Comparison of ENCODE assay signal across 24 mouse cellular contexts in the genomic region with DNA sequence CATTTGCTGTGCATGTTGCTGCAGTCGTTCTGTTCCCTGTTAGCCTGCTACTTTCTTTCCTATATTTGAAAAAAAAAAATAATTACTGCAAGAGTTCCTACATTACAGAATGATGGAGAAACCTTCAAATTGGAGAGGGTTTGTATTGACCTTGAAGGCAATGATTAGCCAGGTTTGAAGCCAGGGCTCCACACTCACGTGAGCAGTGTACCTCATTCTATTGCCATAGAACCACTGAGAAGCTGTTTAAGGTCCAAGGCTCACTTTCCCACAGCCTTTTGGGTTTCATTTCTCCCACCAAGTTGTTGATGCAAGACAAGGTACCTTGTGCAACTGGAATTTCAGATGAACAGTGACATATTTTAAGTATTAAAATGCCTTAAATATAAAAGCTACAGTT.
DNase-seq lines count a peak whose midpoint lies in the region; ATAC-seq lines count a peak whose summit lies in the region.
"Had no signal": no experiment of that assay in that cellular context is flagged by ENCODE, and none has a peak within 500 bp of the region (broad histone marks: within the 10 kb centered on the region; RNA-seq: fewer than 3 reads in every experiment).

No protein-coding gene starts in this region.

- H3K4me2 ChIP-seq in intestine, embryonic 16.5 days (ENCODE audit: low read depth, low read length), result 0 out of 2 replicates have a peak overlapping the region, but pooled peaks have one; percentile 1
- H3K4me2 ChIP-seq in liver, embryonic 16.5 days (ENCODE audit: low read depth, low read length), result peak overlapping the region; percentile 30; the same call in 1 of the 2 replicates
- no peak overlapping the region for H3K4me2 ChIP-seq in hindbrain, embryonic 12.5 days (replicated peaks)
- H3K4me2 ChIP-seq: embryonic facial prominence, embryonic 15.5 days; heart, embryonic 13.5 days; lung, embryonic 15.5 days; midbrain, embryonic 11.5 days; neural tube, embryonic 12.5 days had no signal

- no peaks in the 10 kb centered on the region for H3K9me3 ChIP-seq in intestine, embryonic 16.5 days (ENCODE audit: control insufficient read depth, low read length)
- no peaks in the 10 kb centered on the region for H3K9me3 ChIP-seq in liver, embryonic 16.5 days (replicated peaks; ENCODE audit: control insufficient read depth, low read length)
- no peaks in the 10 kb centered on the region for H3K9me3 ChIP-seq in hindbrain, embryonic 12.5 days (replicated peaks)
- H3K9me3 ChIP-seq: embryonic facial prominence, embryonic 15.5 days; forebrain, embryonic 10.5 days; heart, embryonic 13.5 days; lung, embryonic 15.5 days; neural tube, embryonic 12.5 days had no signal

- no peaks in the 10 kb centered on the region for H3K4me1 ChIP-seq in intestine, embryonic 16.5 days (ENCODE audit: control insufficient read depth, insufficient read depth, low read length)
- no peaks in the 10 kb centered on the region for H3K4me1 ChIP-seq in liver, embryonic 16.5 days (ENCODE audit: control insufficient read depth, low read depth, low read length)
- no peaks in the 10 kb centered on the region for H3K4me1 ChIP-seq in hindbrain, embryonic 12.5 days
- H3K4me1 ChIP-seq: embryonic facial prominence, embryonic 15.5 days; forebrain, embryonic 10.5 days; heart, embryonic 13.5 days; lung, embryonic 15.5 days; neural tube, embryonic 12.5 days had no signal

- no peak overlapping the region for H3K4me3 ChIP-seq in intestine, embryonic 16.5 days (ENCODE audit: low read length)
- no peak overlapping the region for H3K4me3 ChIP-seq in liver, embryonic 16.5 days (ENCODE audit: low read depth, low read length)
- no peak overlapping the region for H3K4me3 ChIP-seq in hindbrain, embryonic 12.5 days
- H3K4me3 ChIP-seq: embryonic facial prominence, embryonic 15.5 days; forebrain, embryonic 10.5 days; heart, embryonic 13.5 days; layer of hippocampus, adult 2 months; left cerebral cortex, adult 2 months; lung, embryonic 15.5 days; neural tube, embryonic 12.5 days had no signal

- WGBS in intestine, embryonic 16.5 days, result 55% methylated on average over 2 of the region's 2 CpGs
- WGBS in liver, embryonic 16.5 days (ENCODE audit: insufficient replicate concordance), result 44% methylated on average over 2 of the region's 2 CpGs
- 89% methylated on average over 2 of the region's 2 CpGs for WGBS in hindbrain, embryonic 12.5 days

- ATAC-seq in intestine, embryonic 16.5 days, result peak; percentile 79
- ATAC-seq in liver, embryonic 16.5 days (ENCODE audit: low read depth), result peak; percentile 71
- ATAC-seq in hindbrain, embryonic 12.5 days (ENCODE audit: low FRiP score), result no peak
- ATAC-seq: activated CD4-positive, CD25-positive, alpha-beta regulatory T cell, adult 4 months; hindbrain, embryonic 16.5 days; Patski had no signal

- intact Hi-C loops in gastrocnemius, postnatal 14 days (cut with DNase I; ENCODE audit: low total_unique reads), result no loop called here

- DNase-seq in kidney, adult 8-10 months, result peak; percentile 51 to 58
- DNase-seq in kidney, postnatal 25 days, result peak; percentile 32 to 61
- no peak for DNase-seq in adipocyte (ENCODE audit: low spot score)
- no peak for DNase-seq in left cerebral cortex, adult 18-20 months (ENCODE audit: low spot score in 2 of 2)
- DNase-seq in gastrocnemius, postnatal 14 days, result no peak
- DNase-seq: adrenal gland, postnatal 36 days; cerebellum, adult 9-10 months; heart, postnatal 36 days; right cerebral cortex, postnatal 4 days had no signal

- H3K27me3 ChIP-seq in intestine, embryonic 16.5 days (replicated peaks; ENCODE audit: control insufficient read depth, insufficient read depth, low read length), result no peaks in the 10 kb centered on the region
- H3K27me3 ChIP-seq in liver, embryonic 16.5 days (ENCODE audit: control insufficient read depth, insufficient read depth, low read depth, low read length), result no peaks in the 10 kb centered on the region
- no peaks in the 10 kb centered on the region for H3K27me3 ChIP-seq in hindbrain, embryonic 12.5 days
- H3K27me3 ChIP-seq: embryonic facial prominence, embryonic 15.5 days; heart, embryonic 13.5 days; lung, embryonic 15.5 days; neural tube, embryonic 12.5 days; Patski had no signal

- H3K27ac ChIP-seq in intestine, embryonic 16.5 days (ENCODE audit: low read length), result peak overlapping the region; percentile 73
- H3K27ac ChIP-seq in liver, embryonic 16.5 days (ENCODE audit: low read length), result peak overlapping the region; percentile 73; the same call in 1 of the 2 replicates
- no peak overlapping the region for H3K27ac ChIP-seq in hindbrain, embryonic 12.5 days
- H3K27ac ChIP-seq: embryonic facial prominence, embryonic 15.5 days; forebrain, embryonic 10.5 days; heart, embryonic 13.5 days; layer of hippocampus, adult 2 months; left cerebral cortex, adult 2 months; lung, embryonic 15.5 days; macrophage; neural tube, embryonic 12.5 days had no signal

- no peak overlapping the region for H3K9ac ChIP-seq in intestine, embryonic 16.5 days (ENCODE audit: low read depth, low read length)
- no peak overlapping the region for H3K9ac ChIP-seq in liver, embryonic 16.5 days (ENCODE audit: low read depth, low read length)
- H3K9ac ChIP-seq in hindbrain, embryonic 12.5 days, result no peak overlapping the region
- H3K9ac ChIP-seq: embryonic facial prominence, embryonic 15.5 days; heart, embryonic 13.5 days; lung, embryonic 15.5 days; neural tube, embryonic 12.5 days had no signal

- H3K36me3 ChIP-seq in intestine, embryonic 16.5 days (ENCODE audit: control insufficient read depth, insufficient read depth, low read length), result no peaks in the 10 kb centered on the region
- no peaks in the 10 kb centered on the region for H3K36me3 ChIP-seq in liver, embryonic 16.5 days (ENCODE audit: control insufficient read depth, insufficient read depth)
- H3K36me3 ChIP-seq in hindbrain, embryonic 12.5 days, result no peaks in the 10 kb centered on the region
- H3K36me3 ChIP-seq: embryonic facial prominence, embryonic 15.5 days; forebrain, embryonic 10.5 days; heart, embryonic 13.5 days; lung, embryonic 15.5 days; neural tube, embryonic 12.5 days had no signal

Comparison
In these comparisons a context has a peak if more than half of its experiments do, and no peak if none do; other contexts are left out.
1. DNase-seq: peak in kidney, adult 8-10 months (2 of 2) and kidney, postnatal 25 days (2 of 2); none in adipocyte (single experiment), left cerebral cortex, adult 18-20 months (0 of 2) and gastrocnemius, postnatal 14 days (single experiment).